Mouse (Mus musculus): ENCODE measurements around the gene Gm48552.

- TF ChIP-seq MAX (IDR thresholded peaks at IDR 0.05; ENCODE audit: low read depth) = no peak
- peak; percentile 84 for TF ChIP-seq POLR2AphosphoS2 (IDR thresholded peaks at IDR 0.05; ENCODE audit: insufficient read length, low read depth)
- TF ChIP-seq POLR2A (IDR thresholded peaks at IDR 0.05; ENCODE audit: insufficient read length, low read depth) = peak; percentile 44
- TF ChIP-seq E2F4 (IDR thresholded peaks at IDR 0.05; ENCODE audit: insufficient read depth) = no peak
- no peak for TF ChIP-seq CEBPB (IDR thresholded peaks at IDR 0.05; ENCODE audit: insufficient read depth, poor library complexity, severe bottlenecking)
- no peak for TF ChIP-seq TCF12 (IDR thresholded peaks at IDR 0.05; ENCODE audit: insufficient read depth, poor library complexity, severe bottlenecking)
- TF ChIP-seq MYOD1 (IDR thresholded peaks at IDR 0.05; ENCODE audit: control insufficient read depth in 1 of 3, insufficient read length in 2 of 3, low read depth in 2 of 3) = no peak
- no peak for TF ChIP-seq MYOG (IDR thresholded peaks at IDR 0.05; ENCODE audit: control insufficient read depth in 1 of 3, insufficient read depth in 1 of 3, insufficient read length in 2 of 3, low read depth in 2 of 3)
- no peak for TF ChIP-seq TCF3 (IDR thresholded peaks at IDR 0.05; ENCODE audit: insufficient read length, low read depth)
Measured at GRCm38 (mm10) chr10:81365073-81365472, 23.7 kb upstream of the Gm48552 start.

Measured in myocyte (in vitro differentiated cells).